ENCODE assay signal across 9 mouse cellular contexts in the genomic region with DNA sequence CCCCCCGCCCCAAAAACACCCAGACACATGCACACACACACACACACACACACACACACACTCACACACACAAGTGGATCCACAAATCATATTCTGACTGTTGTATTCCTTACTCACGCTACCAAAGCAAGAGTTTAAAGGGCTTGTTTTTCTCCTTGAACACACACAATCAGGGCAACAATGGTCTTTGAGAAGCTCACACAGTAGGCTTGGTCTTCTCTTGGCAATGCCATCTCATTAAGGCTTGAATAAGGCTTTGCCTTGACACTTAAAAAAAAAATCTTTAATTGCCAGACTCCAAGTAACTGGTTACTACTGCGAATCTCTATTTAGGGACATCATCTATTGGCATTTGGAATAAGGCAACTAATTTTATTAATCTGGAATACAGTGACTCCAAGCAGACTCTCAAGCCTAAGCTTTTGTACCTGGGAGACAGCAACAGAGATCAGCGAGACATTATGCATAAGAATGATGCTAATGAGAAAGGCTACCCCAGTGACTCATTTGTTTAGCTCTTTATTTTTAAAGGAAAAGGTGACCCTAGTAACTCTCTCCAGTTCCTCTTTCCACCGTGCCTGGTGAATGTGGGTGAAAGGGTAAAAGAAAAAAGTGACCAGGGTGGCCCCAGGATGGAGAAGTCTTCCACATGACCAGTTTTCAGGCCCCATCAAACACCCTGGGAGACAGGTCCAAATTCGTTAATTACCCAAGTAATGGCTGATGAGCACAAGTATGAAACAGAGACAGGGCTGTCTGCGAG. TPM values are rescaled to one million over a fixed set of nuclear protein-coding genes. Genes with fewer than 3 reads are reported as not detected.
DNase-seq lines count a peak whose midpoint lies in the region; ATAC-seq and TF ChIP-seq lines count a peak whose summit lies in the region.
"Had no signal": no experiment of that assay in that cellular context is flagged by ENCODE, and none has a peak within 500 bp of the region (broad histone marks: within the 10 kb centered on the region; RNA-seq: fewer than 3 reads in every experiment).

No protein-coding gene starts in this region.

- WGBS in cerebellum, adult 2 months: 28% methylated on average over 7 of the region's 7 CpGs
- WGBS in forebrain, embryonic 12.5 days: 17% methylated on average over 7 of the region's 7 CpGs
- WGBS in liver, embryonic 13.5 days (ENCODE audit: insufficient replicate concordance): 32% methylated on average over 7 of the region's 7 CpGs

- no peaks in the 10 kb centered on the region for H3K27me3 ChIP-seq in cerebellum, adult 2 months (ENCODE audit: control insufficient read depth, insufficient read depth, low read length)
- no peaks in the 10 kb centered on the region for H3K27me3 ChIP-seq in forebrain, embryonic 12.5 days
- no peaks in the 10 kb centered on the region for H3K27me3 ChIP-seq in liver, embryonic 13.5 days

- H3K27ac ChIP-seq in cerebellum, adult 2 months (ENCODE audit: insufficient read depth, low read length): peak overlapping the region; percentile 92; the same call in 1 of the 2 replicates
- peak overlapping the region; percentile 99 for H3K27ac ChIP-seq in forebrain, embryonic 12.5 days
- no peak overlapping the region for H3K27ac ChIP-seq in liver, embryonic 13.5 days

- peaks cover 19% of the 10 kb centered on the region for H3K4me1 ChIP-seq in cerebellum, adult 2 months (ENCODE audit: control insufficient read depth, insufficient read depth, low read length)
- peaks cover 33% of the 10 kb centered on the region for H3K4me1 ChIP-seq in forebrain, embryonic 12.5 days
- peaks cover 38% of the 10 kb centered on the region for H3K4me1 ChIP-seq in liver, embryonic 13.5 days (replicated peaks)

- no peak for DNase-seq in cerebellum, adult 2 months
- no peak for DNase-seq in cerebellum, postnatal 36 days
- peak; percentile 24 for DNase-seq in 3T3-L1 (ENCODE audit: low read depth, low spot score)
- DNase-seq in liver, embryonic 13.5 days: no peak
- DNase-seq in embryo, embryonic 9.5 days (ENCODE audit: extremely low spot score): no peak
- no peak for DNase-seq in spleen, postnatal 14 days (ENCODE audit: low spot score in 2 of 2)
- DNase-seq in cerebellum, postnatal 4 days (ENCODE audit: low spot score in 2 of 2): no peak

- H3K9me3 ChIP-seq in forebrain, embryonic 12.5 days: no peaks in the 10 kb centered on the region
- H3K9me3 ChIP-seq in liver, embryonic 13.5 days (replicated peaks): no peaks in the 10 kb centered on the region

- no peak for ATAC-seq in forebrain, embryonic 12.5 days (ENCODE audit: low FRiP score)
- ATAC-seq in liver, embryonic 13.5 days (ENCODE audit: low read depth): no peak

- H3K4me3 ChIP-seq in cerebellum, adult 2 months (replicated peaks; ENCODE audit: insufficient read depth, low read depth, low read length): peak overlapping the region; percentile 66
- H3K4me3 ChIP-seq in forebrain, embryonic 12.5 days (replicated peaks): peak overlapping the region; percentile 89
- H3K4me3 ChIP-seq in liver, embryonic 13.5 days (replicated peaks): peak overlapping the region; percentile 81

- H3K4me2 ChIP-seq in forebrain, embryonic 12.5 days: peak overlapping the region; percentile 79
- peak overlapping the region; percentile 82 for H3K4me2 ChIP-seq in liver, embryonic 13.5 days

- no peak for TF ChIP-seq CTCF in cerebellum, adult 2 months (IDR thresholded peaks at IDR 0.05; ENCODE audit: borderline replicate concordance, insufficient read depth, low read depth, low read length)

- peak overlapping the region; percentile 95 for H3K9ac ChIP-seq in forebrain, embryonic 12.5 days
- peak overlapping the region; percentile 81 for H3K9ac ChIP-seq in liver, embryonic 13.5 days

- H3K36me3 ChIP-seq in forebrain, embryonic 12.5 days (replicated peaks): no peaks in the 10 kb centered on the region
- H3K36me3 ChIP-seq in liver, embryonic 13.5 days: no peaks in the 10 kb centered on the region

- no peak for TF ChIP-seq POLR2A in cerebellum, adult 2 months (IDR thresholded peaks at IDR 0.05; ENCODE audit: borderline replicate concordance, insufficient read depth, low read length)

RNA-seq across cellular contexts. Expression of gene Scarb2, which starts 2.6 kb away (rescaled TPM):
- 67.3 and 72.1 TPM in 2 replicates for polyA plus RNA-seq in cerebellum, adult 2 months (2012; rRNA removed)
- 16.6 and 17.9 TPM in 2 replicates for polyA plus RNA-seq in forebrain, embryonic 12.5 days (2016; fragmentation: Nextera tagmentation; extraction: Ambion mirVana)
- 5.1 and 5.7 TPM in 2 replicates for polyA plus RNA-seq in liver, embryonic 13.5 days (2015; fragmentation: Nextera tagmentation; extraction: Ambion mirVana)

RNA-seq across cellular contexts. Expression of gene Fam47e, which starts 50.8 kb away (rescaled TPM):
- 0.31 and 0.78 TPM in 2 replicates for polyA plus RNA-seq in cerebellum, adult 2 months (2012; rRNA removed)
- polyA plus RNA-seq in forebrain, embryonic 12.5 days (2016; fragmentation: Nextera tagmentation; extraction: Ambion mirVana): not detected in 2 replicates
- polyA plus RNA-seq in liver, embryonic 13.5 days (2015; fragmentation: Nextera tagmentation; extraction: Ambion mirVana): 1.3 and 1.6 TPM in 2 replicates
- polyA plus RNA-seq: large intestine, adult 2 months had no signal
